Mouse (Mus musculus): ENCODE results near the gene Vps8. TPM values are rescaled to one million over a fixed set of nuclear protein-coding genes. Genes with fewer than 3 reads are reported as not detected.

The Vps8 gene
- 33.1 and 38.3 TPM in 2 replicates for polyA plus RNA-seq (2015; fragmentation: Nextera tagmentation; extraction: Ambion mirVana)

DNA sequence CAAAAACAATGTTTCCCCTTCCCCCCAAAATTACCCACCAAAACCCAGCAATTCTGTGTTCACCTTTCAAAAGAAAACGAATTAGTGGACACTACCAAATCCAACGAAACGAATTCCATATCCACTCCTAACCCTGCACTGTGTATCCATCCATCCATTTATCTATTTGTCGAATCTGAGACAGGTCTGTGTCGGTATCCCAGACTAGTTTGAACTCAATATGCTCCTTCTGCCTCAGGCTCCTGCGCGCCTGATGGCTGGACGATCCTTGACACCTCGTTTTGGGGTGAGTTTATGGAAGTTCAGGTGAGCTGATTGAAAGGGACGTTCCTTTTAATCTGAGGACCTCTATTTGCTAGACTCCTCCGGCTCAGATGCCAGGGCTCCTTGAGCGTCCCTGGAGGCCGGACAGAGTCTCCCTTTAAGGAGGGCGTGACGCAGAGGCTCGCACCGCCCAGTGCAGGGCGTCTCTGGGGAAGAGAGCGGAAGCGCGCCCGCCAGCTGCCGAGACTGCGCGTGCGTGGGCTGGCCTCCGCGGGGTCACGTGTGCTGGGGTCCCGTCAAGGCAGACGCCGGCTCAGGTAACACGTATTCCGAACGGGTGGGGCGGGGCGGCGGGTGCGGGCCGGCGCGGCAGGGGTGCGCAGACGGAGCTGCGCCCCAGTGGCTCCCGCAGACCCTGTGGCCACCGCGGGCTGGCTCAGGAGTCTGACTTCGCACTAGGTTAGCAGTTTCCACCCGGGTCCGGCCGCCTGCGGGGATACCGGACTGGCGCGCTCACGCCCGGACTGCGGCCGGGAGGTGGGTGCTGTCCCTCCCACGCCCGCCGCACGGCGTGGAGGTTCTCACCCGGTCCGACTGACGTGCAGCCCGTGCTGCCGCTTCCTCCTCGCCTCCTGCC lies at the start of gene Vps8:
Gene Vps8, plus strand, starts transcription at position 474 of the 901 bp plus-strand sequence.
- Histone ChIP-seq H3K4me2 (ENCODE audit: low read length) (peak within 1 kb of the TSS; percentile 62), H3K9ac (ENCODE audit: low read depth, low read length) (peak within 1 kb of the TSS; percentile 83), H3K27ac (ENCODE audit: low read depth, low read length) (peak within 1 kb of the TSS; percentile 82), H3K4me3 (ENCODE audit: low read length) (peak within 1 kb of the TSS; percentile 90), H3K27me3 (replicated peaks; ENCODE audit: control insufficient read depth, insufficient read depth, low read length) (no peaks in the 10 kb centered on the region), H3K9me3 (ENCODE audit: control insufficient read depth, low read length) (no peaks in the 10 kb centered on the region), H3K4me1 (ENCODE audit: control insufficient read depth, insufficient read depth, low read depth, low read length) (no peaks in the 10 kb centered on the region), H3K36me3 (ENCODE audit: control insufficient read depth, insufficient read depth, low read length) (no peaks in the 10 kb centered on the region)
- ATAC-seq: peak; percentile 98
- WGBS: 1% methylated on average over 52 of the region's 71 CpGs

DNA sequence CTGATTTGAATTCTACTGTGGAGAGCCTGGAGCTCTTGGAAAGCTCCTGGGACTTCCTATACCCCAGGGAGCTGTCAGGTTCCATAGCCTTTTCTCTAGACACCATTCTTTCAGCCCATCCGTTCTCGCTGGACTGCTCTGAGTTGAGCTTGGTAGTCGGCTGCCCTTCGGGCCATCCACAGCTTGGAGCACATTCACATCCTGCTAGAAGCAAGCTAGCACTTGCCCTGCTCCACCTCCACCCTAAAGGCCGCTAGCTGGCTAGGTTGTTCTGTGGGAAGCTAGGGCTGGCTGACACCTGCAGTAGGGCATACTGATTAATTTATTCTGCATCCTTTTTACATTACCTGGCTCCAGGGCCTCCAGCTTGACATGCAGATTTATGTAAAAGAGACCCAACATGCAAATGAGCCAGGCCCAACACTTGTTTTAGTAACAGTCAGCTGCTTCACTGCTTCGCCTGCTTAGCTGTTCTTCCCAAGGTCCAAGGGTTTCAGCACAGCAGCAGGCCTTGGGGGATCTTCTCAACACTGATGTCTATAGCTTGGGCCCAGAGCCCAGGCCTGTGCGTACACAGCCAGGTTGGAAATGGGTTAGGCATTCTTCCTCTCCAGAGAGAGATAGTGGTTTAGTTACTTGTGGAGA lies 49.5 kb upstream of the Vps8 start:
- H3K4me1 ChIP-seq (ENCODE audit: control insufficient read depth, insufficient read depth, low read depth, low read length): no peaks in the 10 kb centered on the region
- no peak overlapping the region for H3K27ac ChIP-seq (ENCODE audit: low read depth, low read length)
- no peak overlapping the region for H3K9ac ChIP-seq (ENCODE audit: low read depth, low read length)
- ATAC-seq: peak; percentile 43
- no peaks in the 10 kb centered on the region for H3K27me3 ChIP-seq (replicated peaks; ENCODE audit: control insufficient read depth, insufficient read depth, low read length)
- H3K4me2 ChIP-seq (ENCODE audit: low read length): no peak overlapping the region
- 48% methylated on average over 7 of the region's 7 CpGs for WGBS
- no peak overlapping the region for H3K4me3 ChIP-seq (ENCODE audit: low read length)
- H3K36me3 ChIP-seq (ENCODE audit: control insufficient read depth, insufficient read depth, low read length): no peaks in the 10 kb centered on the region
- no peaks in the 10 kb centered on the region for H3K9me3 ChIP-seq (ENCODE audit: control insufficient read depth, low read length)

DNA sequence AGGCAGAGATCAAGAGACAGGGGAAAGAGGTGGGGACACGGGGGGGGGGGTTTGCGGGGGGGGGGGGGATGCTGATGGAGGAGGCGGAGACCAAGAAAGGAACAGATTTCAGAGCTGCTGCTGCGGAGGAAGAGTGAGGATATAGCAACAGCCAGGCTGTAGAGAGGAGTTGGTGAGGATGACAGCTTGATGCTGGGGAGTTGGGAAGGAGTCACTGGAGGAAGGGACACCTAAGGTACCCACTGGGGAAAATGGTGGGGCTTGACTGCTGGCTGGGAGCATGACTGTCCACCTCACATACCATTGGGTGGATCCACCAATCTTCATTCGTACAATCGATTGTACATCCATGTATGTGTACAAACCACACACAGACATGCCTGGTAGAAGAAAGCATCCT lies 48.9 kb upstream of the Vps8 start:
- no peak for ATAC-seq
- Histone ChIP-seq H3K4me3 (ENCODE audit: low read length) (no peak overlapping the region), H3K9me3 (ENCODE audit: control insufficient read depth, low read length) (no peaks in the 10 kb centered on the region), H3K27me3 (replicated peaks; ENCODE audit: control insufficient read depth, insufficient read depth, low read length) (no peaks in the 10 kb centered on the region), H3K27ac (ENCODE audit: low read depth, low read length) (no peak overlapping the region), H3K9ac (ENCODE audit: low read depth, low read length) (no peak overlapping the region), H3K4me1 (ENCODE audit: control insufficient read depth, insufficient read depth, low read depth, low read length) (no peaks in the 10 kb centered on the region), H3K36me3 (ENCODE audit: control insufficient read depth, insufficient read depth, low read length) (no peaks in the 10 kb centered on the region), H3K4me2 (ENCODE audit: low read length) (no peak overlapping the region)
- WGBS: 64% methylated on average over 4 of the region's 6 CpGs

DNA sequence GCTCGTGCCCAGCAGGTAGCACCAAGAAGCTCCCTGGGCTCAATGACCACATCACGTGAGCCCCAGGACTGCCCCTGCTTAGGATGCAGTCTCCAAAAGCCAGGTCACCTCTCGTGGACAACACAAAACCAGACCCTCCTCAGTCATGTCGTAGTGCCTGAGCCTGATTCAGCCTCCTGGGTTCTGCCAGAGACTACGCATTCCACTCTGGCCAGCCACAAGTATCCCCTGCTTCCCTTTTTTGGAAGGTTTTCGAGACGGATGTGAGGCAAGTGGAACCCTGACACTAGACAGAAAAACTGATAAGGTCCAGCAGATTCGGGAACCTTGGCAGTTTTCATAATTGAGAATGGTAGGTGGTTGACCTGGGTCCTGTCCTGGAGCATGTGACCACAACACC lies 47.8 kb upstream of the Vps8 start:
- Histone ChIP-seq H3K9me3 (ENCODE audit: control insufficient read depth, low read length) (no peaks in the 10 kb centered on the region), H3K36me3 (ENCODE audit: control insufficient read depth, insufficient read depth, low read length) (no peaks in the 10 kb centered on the region), H3K4me3 (ENCODE audit: low read length) (no peak overlapping the region), H3K4me2 (ENCODE audit: low read length) (no peak overlapping the region), H3K9ac (ENCODE audit: low read depth, low read length) (no peak overlapping the region), H3K4me1 (ENCODE audit: control insufficient read depth, insufficient read depth, low read depth, low read length) (no peaks in the 10 kb centered on the region), H3K27me3 (replicated peaks; ENCODE audit: control insufficient read depth, insufficient read depth, low read length) (no peaks in the 10 kb centered on the region), H3K27ac (ENCODE audit: low read depth, low read length) (no peak overlapping the region)
- no peak for ATAC-seq
- 82% methylated on average over 8 of the region's 8 CpGs for WGBS

DNA sequence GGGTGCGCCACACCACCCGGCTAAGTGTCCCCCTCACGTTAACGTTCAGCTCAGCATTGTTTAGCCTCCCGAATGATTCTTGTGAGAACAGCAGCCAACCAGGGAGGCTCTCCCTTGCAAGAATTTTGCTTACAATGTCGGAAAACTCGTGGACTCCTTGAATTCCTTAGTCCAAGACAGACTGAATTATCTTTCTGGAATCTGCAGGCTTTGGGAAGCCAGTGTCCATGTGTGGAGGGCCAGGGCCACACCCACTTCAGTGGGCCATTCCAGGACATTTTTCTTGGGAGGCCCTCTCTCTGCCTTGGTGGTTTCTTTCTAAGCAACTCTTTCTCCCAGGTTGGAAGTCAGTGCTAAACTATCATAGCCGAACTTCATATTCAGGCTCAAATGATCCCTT lies 46.6 kb upstream of the Vps8 start:
- Histone ChIP-seq H3K36me3 (ENCODE audit: control insufficient read depth, insufficient read depth, low read length) (no peaks in the 10 kb centered on the region), H3K9me3 (ENCODE audit: control insufficient read depth, low read length) (no peaks in the 10 kb centered on the region), H3K4me3 (ENCODE audit: low read length) (no peak overlapping the region), H3K9ac (ENCODE audit: low read depth, low read length) (no peak overlapping the region), H3K4me1 (ENCODE audit: control insufficient read depth, insufficient read depth, low read depth, low read length) (no peaks in the 10 kb centered on the region), H3K4me2 (ENCODE audit: low read length) (no peak overlapping the region), H3K27ac (ENCODE audit: low read depth, low read length) (no peak overlapping the region), H3K27me3 (replicated peaks; ENCODE audit: control insufficient read depth, insufficient read depth, low read length) (no peaks in the 10 kb centered on the region)
- 85% methylated on average over 8 of the region's 8 CpGs for WGBS
- no peak for ATAC-seq

DNA sequence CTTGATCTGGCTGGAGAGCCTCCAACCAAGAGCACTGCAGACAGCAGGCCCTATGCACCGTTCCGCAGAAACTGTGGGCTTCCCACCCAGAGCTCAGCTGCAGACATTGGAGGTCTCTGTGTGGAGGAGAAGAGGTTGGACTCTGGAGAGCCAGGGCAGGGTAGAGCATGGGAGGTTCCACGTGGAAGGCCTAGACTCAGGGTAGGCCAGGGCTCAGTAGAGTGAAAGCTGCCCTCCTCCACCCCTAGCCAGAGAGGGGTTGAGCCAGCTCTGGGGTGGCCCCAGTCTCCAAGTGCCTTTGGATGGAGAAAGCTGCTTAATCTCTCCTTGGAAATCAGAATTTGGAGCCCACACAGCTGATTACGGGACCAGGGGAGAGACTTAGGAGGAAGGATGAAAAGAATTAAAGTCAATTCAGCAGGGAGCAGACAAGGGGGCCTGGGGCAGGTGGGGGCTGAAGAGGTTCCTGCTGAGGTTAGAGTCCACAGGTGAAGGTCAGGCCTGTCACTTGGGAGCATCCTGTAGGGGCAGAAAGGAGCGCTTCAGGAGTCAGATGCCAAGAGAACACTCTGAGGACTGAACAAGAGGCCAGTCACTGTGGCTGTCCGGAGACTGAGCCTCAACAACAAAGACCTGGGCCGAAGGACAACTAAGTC lies 45.8 kb upstream of the Vps8 start:
- no peak for ATAC-seq
- Histone ChIP-seq H3K9ac (ENCODE audit: low read depth, low read length) (no peak overlapping the region), H3K27ac (ENCODE audit: low read depth, low read length) (no peak overlapping the region), H3K9me3 (ENCODE audit: control insufficient read depth, low read length) (no peaks in the 10 kb centered on the region), H3K4me1 (ENCODE audit: control insufficient read depth, insufficient read depth, low read depth, low read length) (no peaks in the 10 kb centered on the region), H3K4me2 (ENCODE audit: low read length) (no peak overlapping the region), H3K27me3 (replicated peaks; ENCODE audit: control insufficient read depth, insufficient read depth, low read length) (no peaks in the 10 kb centered on the region), H3K4me3 (ENCODE audit: low read length) (no peak overlapping the region), H3K36me3 (ENCODE audit: control insufficient read depth, insufficient read depth, low read length) (no peaks in the 10 kb centered on the region)
- WGBS: 45% methylated on average over 7 of the region's 7 CpGs

DNA sequence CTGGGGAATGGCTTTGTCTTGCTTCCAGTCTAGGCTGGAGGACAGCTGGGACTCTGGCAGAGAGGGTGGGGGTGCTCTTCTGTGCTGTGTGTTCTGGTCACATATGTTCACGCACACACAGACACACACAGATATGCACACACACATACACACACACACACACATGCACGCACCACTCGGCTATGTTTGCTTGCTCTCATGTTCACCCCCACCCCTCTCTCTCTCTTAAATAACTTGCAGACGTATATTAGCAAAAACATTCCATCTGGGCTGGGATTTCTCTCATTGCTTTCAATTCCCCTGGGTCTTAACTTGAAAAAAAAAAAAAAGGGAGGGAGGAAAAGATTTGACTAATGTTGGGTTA lies 45.3 kb upstream of the Vps8 start:
- no peaks in the 10 kb centered on the region for H3K36me3 ChIP-seq (ENCODE audit: control insufficient read depth, insufficient read depth, low read length)
- H3K27me3 ChIP-seq (replicated peaks; ENCODE audit: control insufficient read depth, insufficient read depth, low read length): no peaks in the 10 kb centered on the region
- H3K9ac ChIP-seq (ENCODE audit: low read depth, low read length): no peak overlapping the region
- H3K9me3 ChIP-seq (ENCODE audit: control insufficient read depth, low read length): no peaks in the 10 kb centered on the region
- WGBS: 49% methylated on average over 4 of the region's 4 CpGs
- no peak for ATAC-seq
- no peak overlapping the region for H3K27ac ChIP-seq (ENCODE audit: low read depth, low read length)
- no peak overlapping the region for H3K4me2 ChIP-seq (ENCODE audit: low read length)
- H3K4me1 ChIP-seq (ENCODE audit: control insufficient read depth, insufficient read depth, low read depth, low read length): no peaks in the 10 kb centered on the region
- no peak overlapping the region for H3K4me3 ChIP-seq (ENCODE audit: low read length)

DNA sequence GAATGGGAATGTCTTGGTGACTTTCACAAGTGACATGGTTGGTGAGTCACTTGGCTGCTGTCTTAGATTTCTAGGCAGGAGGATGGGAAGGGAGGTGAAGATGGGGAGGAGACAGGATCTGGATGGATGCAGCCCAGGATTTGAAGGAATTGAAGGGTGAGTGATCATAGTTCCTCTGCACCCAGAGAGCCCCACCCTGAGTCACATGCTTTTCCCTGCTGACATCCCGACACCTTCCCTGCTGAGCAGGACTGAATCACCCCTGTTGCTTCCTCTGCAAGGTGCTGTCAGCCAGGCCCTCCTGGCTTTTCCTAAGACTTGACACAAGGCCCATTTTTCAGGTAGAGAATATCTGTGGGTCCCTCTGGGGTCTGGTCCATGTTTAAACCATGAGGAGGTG lies 41.4 kb upstream of the Vps8 start:
- no peaks in the 10 kb centered on the region for H3K9me3 ChIP-seq (ENCODE audit: control insufficient read depth, low read length)
- ATAC-seq: no peak
- no peak overlapping the region for H3K9ac ChIP-seq (ENCODE audit: low read depth, low read length)
- 0 out of 2 replicates have a peak, but pooled peaks cover 2% of the 10 kb centered on the region for H3K4me1 ChIP-seq (ENCODE audit: control insufficient read depth, insufficient read depth, low read depth, low read length)
- 64% methylated on average over 1 of the region's 1 CpGs for WGBS
- H3K27ac ChIP-seq (ENCODE audit: low read depth, low read length): no peak overlapping the region
- H3K4me3 ChIP-seq (ENCODE audit: low read length): no peak overlapping the region
- H3K36me3 ChIP-seq (ENCODE audit: control insufficient read depth, insufficient read depth, low read length): no peaks in the 10 kb centered on the region
- H3K27me3 ChIP-seq (replicated peaks; ENCODE audit: control insufficient read depth, insufficient read depth, low read length): no peaks in the 10 kb centered on the region
- H3K4me2 ChIP-seq (ENCODE audit: low read length): no peak overlapping the region

All from hindbrain, embryonic 16.5 days (tissue).